Mouse (Mus musculus) effector memory CD4-positive, alpha-beta T cell, adult 5 months (primary cell): Measurements from ENCODE around the gene Slfn4. TPM values are rescaled to one million over a fixed set of nuclear protein-coding genes. Genes with fewer than 3 reads are reported as not detected.

Experiments
- polyA plus RNA-seq: library from polyadenylated mRNA; unstranded; fragments of 100-300 nt; shearing (Covaris generic); gene quantifications from one replicate; pipeline ENCODE4 v1.2.1, GENCODE M21; 2017

The Slfn4 gene
- polyA plus RNA-seq: 0.30 TPM

DNA sequence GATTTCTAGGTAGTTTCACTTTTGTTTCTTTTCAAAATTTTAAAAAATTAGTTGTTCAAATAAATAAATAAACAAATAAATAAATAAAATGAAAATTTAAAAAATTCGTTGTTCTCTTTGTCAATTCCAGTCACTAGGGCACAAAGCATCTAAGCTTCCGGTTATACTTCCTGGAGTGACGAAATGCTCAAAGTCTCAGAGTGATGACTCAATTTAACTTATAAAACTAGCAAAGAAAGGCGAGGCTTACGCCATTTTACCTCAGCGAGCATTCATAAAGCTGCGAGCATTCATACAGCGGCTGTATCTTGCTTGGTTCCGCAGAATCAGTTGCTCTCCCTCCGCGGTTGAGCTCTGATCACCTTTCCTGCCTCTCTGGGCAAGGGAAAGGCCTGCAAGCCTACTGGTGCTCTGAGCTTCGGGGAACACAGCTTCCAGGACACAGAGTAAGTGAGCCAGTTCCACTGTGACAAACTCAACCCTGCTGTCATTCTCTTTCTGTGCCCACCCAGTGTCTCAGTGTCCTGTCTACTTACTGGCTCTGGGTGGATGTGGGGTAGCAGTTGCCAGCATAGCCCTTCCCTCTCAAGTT, at the start of gene Slfn4:
Gene Slfn4 (plus strand): TSS at position 239 of the 592 bp plus-strand sequence.

DNA sequence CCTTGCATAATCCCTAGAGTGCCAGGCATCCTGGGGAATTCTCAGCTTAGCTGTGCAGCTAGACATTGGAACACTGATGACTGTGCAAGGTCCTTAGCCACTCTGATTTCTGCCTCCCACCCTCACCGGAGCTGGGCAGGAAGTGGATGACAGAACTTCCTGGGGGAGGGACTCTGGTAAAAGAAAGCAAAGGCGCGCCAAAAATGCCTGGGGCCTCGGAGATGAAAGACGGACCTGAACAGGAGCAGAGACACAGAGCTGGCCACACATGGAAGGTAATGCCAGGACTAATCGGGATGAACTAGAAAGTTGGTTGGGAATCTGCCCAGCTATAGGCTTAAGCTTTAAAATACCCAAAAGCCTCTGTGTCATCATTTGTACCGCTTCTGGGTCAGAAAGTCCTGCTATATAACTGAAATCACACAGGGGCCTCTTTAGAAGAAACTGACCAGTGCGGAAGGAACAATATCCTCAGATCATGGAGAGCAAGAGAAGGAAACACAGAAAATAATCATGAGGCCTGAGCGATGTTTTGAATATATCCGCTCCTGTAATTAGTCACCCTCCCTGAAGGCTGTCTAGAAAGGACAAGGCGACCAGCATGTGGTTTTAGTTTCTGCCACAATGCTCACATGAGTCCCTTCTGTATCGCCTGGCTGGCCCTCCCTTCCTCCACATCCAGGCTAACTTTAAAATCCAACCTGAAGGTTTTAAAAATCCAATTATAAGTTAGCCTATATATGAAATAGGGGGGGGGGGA, 16.3 kb downstream of the Slfn4 start, which contains the start of gene Slfn3:
Gene Slfn3 (plus strand): TSS at position 197 of the 760 bp plus-strand sequence.

Other genes starting within 250 kb of the Slfn4 start
- 14.2 TPM for gene Slfn5, start 223.8 kb upstream of the Slfn4 start, polyA plus RNA-seq
- gene Slfn9, start 183.4 kb upstream of the Slfn4 start, polyA plus RNA-seq: 2.6 TPM
- gene Slfn8, start 154.4 kb upstream of the Slfn4 start, polyA plus RNA-seq: 28.8 TPM
- 634 TPM for gene Slfn2, start 110.1 kb upstream of the Slfn4 start, polyA plus RNA-seq
- 98.9 TPM for gene Slfn1, start 58.3 kb upstream of the Slfn4 start, polyA plus RNA-seq
- 2.0 TPM for gene Slfn3, start 16.1 kb downstream of the Slfn4 start, polyA plus RNA-seq
- not detected for gene Slfn14, start 111.5 kb downstream of the Slfn4 start, polyA plus RNA-seq
- gene Ap2b1, start 123.8 kb downstream of the Slfn4 start, polyA plus RNA-seq: 53.1 TPM
- 6.8 TPM for gene Pex12, start 127.4 kb downstream of the Slfn4 start, polyA plus RNA-seq
- gene Rasl10b, start 234.0 kb downstream of the Slfn4 start, polyA plus RNA-seq: not detected